10 mouse cellular contexts compared by ENCODE assay signal in genomic region chr5:111661971-111662370, GRCm38 (mm10).
DNase-seq lines count a peak whose midpoint lies in the region; ATAC-seq and TF ChIP-seq lines count a peak whose summit lies in the region.
"Had no signal": no experiment of that assay in that cellular context is flagged by ENCODE, and none has a peak within 500 bp of the region (broad histone marks: within the 10 kb centered on the region; RNA-seq: fewer than 3 reads in every experiment).

No protein-coding gene starts in this region.

- WGBS in limb, embryonic 12.5 days = 68% methylated on average over 12 of the region's 12 CpGs
- WGBS in limb, embryonic 10.5 days = 86% methylated on average over 12 of the region's 12 CpGs
- 22% methylated on average over 12 of the region's 12 CpGs for WGBS in forebrain, embryonic 16.5 days
- 19% methylated on average over 12 of the region's 12 CpGs for WGBS in hindbrain, postnatal 0 days
- 18% methylated on average over 12 of the region's 12 CpGs for WGBS in neural tube, embryonic 15.5 days
- 68% methylated on average over 12 of the region's 12 CpGs for WGBS in intestine, embryonic 16.5 days

- no peak for DNase-seq in limb, embryonic 10.5 days (ENCODE audit: low spot score)
- DNase-seq in hindbrain, postnatal 0 days (ENCODE audit: low spot score) = peak; percentile 84
- no peak for DNase-seq in thymus, postnatal 10 days (ENCODE audit: low spot score in 2 of 2)
- no peak for DNase-seq in kidney, adult 11 months

- H3K4me1 ChIP-seq in limb, embryonic 12.5 days (replicated peaks) = peaks cover 27% of the 10 kb centered on the region
- peaks cover 21% of the 10 kb centered on the region; the same call in 1 of the 2 replicates for H3K4me1 ChIP-seq in limb, embryonic 10.5 days
- H3K4me1 ChIP-seq in forebrain, embryonic 16.5 days (replicated peaks; ENCODE audit: control insufficient read depth, insufficient read depth, low read length) = peaks cover 25% of the 10 kb centered on the region
- H3K4me1 ChIP-seq in hindbrain, postnatal 0 days (ENCODE audit: insufficient read depth, low read length) = peaks cover 18% of the 10 kb centered on the region; the same call in 1 of the 2 replicates
- H3K4me1 ChIP-seq in neural tube, embryonic 15.5 days = peaks cover 26% of the 10 kb centered on the region
- peaks cover 4% of the 10 kb centered on the region; the same call in 1 of the 2 replicates for H3K4me1 ChIP-seq in intestine, embryonic 16.5 days (ENCODE audit: control insufficient read depth, insufficient read depth, low read length)

- TF ChIP-seq CTCF in hindbrain, postnatal 0 days (IDR thresholded peaks at IDR 0.05; ENCODE audit: low read depth) = no peak

- no peaks in the 10 kb centered on the region for H3K36me3 ChIP-seq in limb, embryonic 12.5 days
- no peaks in the 10 kb centered on the region for H3K36me3 ChIP-seq in limb, embryonic 10.5 days
- no peaks in the 10 kb centered on the region for H3K36me3 ChIP-seq in forebrain, embryonic 16.5 days (ENCODE audit: control insufficient read depth, insufficient read depth)
- no peaks in the 10 kb centered on the region for H3K36me3 ChIP-seq in hindbrain, postnatal 0 days (ENCODE audit: insufficient read depth, low read length)
- no peaks in the 10 kb centered on the region for H3K36me3 ChIP-seq in neural tube, embryonic 15.5 days
- H3K36me3 ChIP-seq in intestine, embryonic 16.5 days (ENCODE audit: control insufficient read depth, insufficient read depth, low read length) = no peaks in the 10 kb centered on the region
- H3K36me3 ChIP-seq: embryonic facial prominence, embryonic 13.5 days had no signal

- H3K9ac ChIP-seq in limb, embryonic 12.5 days (replicated peaks) = no peak overlapping the region
- H3K9ac ChIP-seq in forebrain, embryonic 16.5 days (replicated peaks; ENCODE audit: low read depth, low read length) = peak overlapping the region; percentile 9; the same call in 1 of the 2 replicates
- no peak overlapping the region for H3K9ac ChIP-seq in hindbrain, postnatal 0 days (replicated peaks; ENCODE audit: low read length)
- no peak overlapping the region for H3K9ac ChIP-seq in neural tube, embryonic 15.5 days (replicated peaks)
- H3K9ac ChIP-seq in intestine, embryonic 16.5 days (ENCODE audit: low read depth, low read length) = no peak overlapping the region
- H3K9ac ChIP-seq: embryonic facial prominence, embryonic 13.5 days had no signal

- H3K27me3 ChIP-seq in limb, embryonic 12.5 days = peaks cover 44% of the 10 kb centered on the region
- peaks cover 71% of the 10 kb centered on the region for H3K27me3 ChIP-seq in limb, embryonic 10.5 days (ENCODE audit: low read depth, poor library complexity, severe bottlenecking)
- H3K27me3 ChIP-seq in forebrain, embryonic 16.5 days (replicated peaks; ENCODE audit: control insufficient read depth, insufficient read depth, low read length) = no peaks in the 10 kb centered on the region
- H3K27me3 ChIP-seq in hindbrain, postnatal 0 days (ENCODE audit: insufficient read depth, low read length) = no peaks in the 10 kb centered on the region
- H3K27me3 ChIP-seq in neural tube, embryonic 15.5 days (replicated peaks) = peaks cover 2% of the 10 kb centered on the region; the same call in 1 of the 2 replicates
- H3K27me3 ChIP-seq in intestine, embryonic 16.5 days (replicated peaks; ENCODE audit: control insufficient read depth, insufficient read depth, low read length) = no peaks in the 10 kb centered on the region
- H3K27me3 ChIP-seq: embryonic facial prominence, embryonic 13.5 days had no signal

- H3K4me3 ChIP-seq in limb, embryonic 12.5 days (replicated peaks) = no peak overlapping the region
- no peak overlapping the region for H3K4me3 ChIP-seq in limb, embryonic 10.5 days
- no peak overlapping the region for H3K4me3 ChIP-seq in forebrain, embryonic 16.5 days (replicated peaks; ENCODE audit: low read length)
- H3K4me3 ChIP-seq in hindbrain, postnatal 0 days (ENCODE audit: low read length) = no peak overlapping the region
- no peak overlapping the region for H3K4me3 ChIP-seq in neural tube, embryonic 15.5 days (replicated peaks)
- H3K4me3 ChIP-seq in intestine, embryonic 16.5 days (ENCODE audit: low read length) = no peak overlapping the region
- H3K4me3 ChIP-seq: embryonic facial prominence, embryonic 13.5 days had no signal

- H3K4me2 ChIP-seq in limb, embryonic 12.5 days = no peak overlapping the region
- H3K4me2 ChIP-seq in forebrain, embryonic 16.5 days (ENCODE audit: low read length) = no peak overlapping the region
- H3K4me2 ChIP-seq in hindbrain, postnatal 0 days (ENCODE audit: low read depth, low read length) = no peak overlapping the region
- no peak overlapping the region for H3K4me2 ChIP-seq in neural tube, embryonic 15.5 days
- no peak overlapping the region for H3K4me2 ChIP-seq in intestine, embryonic 16.5 days (ENCODE audit: low read depth, low read length)
- H3K4me2 ChIP-seq: embryonic facial prominence, embryonic 13.5 days had no signal

- ATAC-seq in limb, embryonic 12.5 days (ENCODE audit: insufficient number of reproducible peaks, insufficient read depth, low FRiP score, low TSS enrichment, low read depth) = no peak
- 0 out of 2 replicates have a peak, but pooled peaks have one; percentile 37 for ATAC-seq in forebrain, embryonic 16.5 days
- 0 out of 2 replicates have a peak, but pooled peaks have one; percentile 22 for ATAC-seq in hindbrain, postnatal 0 days
- ATAC-seq in neural tube, embryonic 15.5 days (ENCODE audit: low FRiP score) = no peak
- ATAC-seq in intestine, embryonic 16.5 days = no peak
- ATAC-seq: Patski had no signal

- peak overlapping the region; percentile 35; the same call in 1 of the 2 replicates for H3K27ac ChIP-seq in limb, embryonic 12.5 days
- no peak overlapping the region for H3K27ac ChIP-seq in limb, embryonic 10.5 days
- H3K27ac ChIP-seq in forebrain, embryonic 16.5 days (ENCODE audit: low read length) = peak overlapping the region; percentile 81; the same call in 1 of the 2 replicates
- 0 out of 2 replicates have a peak overlapping the region, but pooled peaks have one; percentile 66 for H3K27ac ChIP-seq in hindbrain, postnatal 0 days
- H3K27ac ChIP-seq in neural tube, embryonic 15.5 days (replicated peaks) = peak overlapping the region; percentile 82; the same call in 1 of the 2 replicates
- no peak overlapping the region for H3K27ac ChIP-seq in intestine, embryonic 16.5 days (ENCODE audit: low read length)
- H3K27ac ChIP-seq: embryonic facial prominence, embryonic 13.5 days had no signal

- H3K9me3 ChIP-seq in limb, embryonic 12.5 days = no peaks in the 10 kb centered on the region
- no peaks in the 10 kb centered on the region for H3K9me3 ChIP-seq in limb, embryonic 10.5 days (replicated peaks)
- no peaks in the 10 kb centered on the region for H3K9me3 ChIP-seq in forebrain, embryonic 16.5 days (ENCODE audit: control insufficient read depth, low read length)
- H3K9me3 ChIP-seq in hindbrain, postnatal 0 days (ENCODE audit: low read length) = no peaks in the 10 kb centered on the region
- no peaks in the 10 kb centered on the region for H3K9me3 ChIP-seq in neural tube, embryonic 15.5 days (replicated peaks)
- no peaks in the 10 kb centered on the region for H3K9me3 ChIP-seq in intestine, embryonic 16.5 days (ENCODE audit: control insufficient read depth, low read length)
- H3K9me3 ChIP-seq: embryonic facial prominence, embryonic 13.5 days had no signal

Comparison
In these comparisons a context has a peak if more than half of its experiments do, and no peak if none do; other contexts are left out.
1. H3K27ac ChIP-seq: peak in limb, embryonic 12.5 days (single experiment), forebrain, embryonic 16.5 days (single experiment), hindbrain, postnatal 0 days (single experiment) and neural tube, embryonic 15.5 days (single experiment); none in limb, embryonic 10.5 days (single experiment) and intestine, embryonic 16.5 days (single experiment).
2. ATAC-seq: peak in forebrain, embryonic 16.5 days (single experiment) and hindbrain, postnatal 0 days (single experiment); none in limb, embryonic 12.5 days (single experiment), neural tube, embryonic 15.5 days (single experiment) and intestine, embryonic 16.5 days (single experiment).